Mouse (Mus musculus) intestine, embryonic 15.5 days (tissue): ENCODE measurements at regions not wholly inside any gene's neighbourhood (a gene's known extent, or its start where the extent isn't known, plus 50 kb on each side); places are given as distances from the start of the nearest gene placed in this dataset.

Experiments
- ATAC-seq: fragments of 200-750 bp; cut with Nextera tagmentation; 2 replicates; pipeline ENCODE4 v1.8.0; 2017; ENCODE audit warnings: moderate TSS enrichment, moderate library complexity
- H3K27ac ChIP-seq: fragments of 300-500 bp; sonication (generic); 2 replicates; pipeline ENCODE4 v1.5.1; 2015; ENCODE audit warnings: mild to moderate bottlenecking, inconsistent platforms
- H3K27me3 ChIP-seq: fragments of 300-500 bp; sonication (generic); replicated peaks from 2 replicates; pipeline ENCODE4 v1.6.1; 2015; ENCODE audit warnings: inconsistent platforms
- H3K36me3 ChIP-seq: fragments of 300-500 bp; sonication (generic); 2 replicates; pipeline ENCODE4 v1.6.1; 2015; ENCODE audit warnings: inconsistent platforms
- H3K4me1 ChIP-seq: fragments of 300-500 bp; sonication (generic); replicated peaks from 2 replicates; pipeline ENCODE4 v1.6.1; 2015; ENCODE audit warnings: inconsistent platforms
- H3K4me2 ChIP-seq: fragments of 300-500 bp; sonication (generic); replicated peaks from 2 replicates; pipeline ENCODE4 v1.6.1; 2015; ENCODE audit warnings: mild to moderate bottlenecking, inconsistent platforms
- H3K4me3 ChIP-seq: fragments of 300-500 bp; sonication (generic); replicated peaks from 2 replicates; pipeline ENCODE4 v1.5.1; 2015; ENCODE audit warnings: inconsistent platforms
- H3K9ac ChIP-seq: fragments of 300-500 bp; sonication (generic); 2 replicates; pipeline ENCODE4 v1.6.1; 2015; ENCODE audit warnings: inconsistent platforms
- H3K9me3 ChIP-seq: fragments of 300-500 bp; sonication (generic); 2 replicates; pipeline ENCODE4 v1.6.1; 2016; ENCODE audit warnings: inconsistent platforms
- WGBS: fragments of 180-500 bp; shearing (Covaris S2); methylation state at CpG from one replicate; pipeline ENCODE4 v1.1.7; 2015; 5-methylcytosine and 5-hydroxymethylcytosine counted together

DNA sequence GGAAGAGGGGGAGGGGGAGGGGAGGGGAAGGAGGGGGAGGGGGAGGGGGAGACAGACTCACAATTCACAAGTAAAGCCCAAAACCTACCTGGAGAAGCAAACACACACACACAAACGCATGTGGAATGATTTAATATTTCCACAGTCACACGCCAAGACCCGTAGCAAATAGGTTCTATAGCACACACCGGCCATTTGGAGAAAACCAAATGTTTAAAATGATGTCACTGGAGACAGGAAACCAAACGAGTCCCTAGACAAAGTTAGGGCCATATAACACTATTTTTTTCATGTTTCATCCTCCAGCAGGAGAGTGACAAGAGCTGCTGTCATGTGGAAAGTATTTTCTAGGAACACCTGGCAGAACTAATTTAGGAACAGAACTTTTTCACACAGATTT, 175.9 kb upstream of the Lrig1 start:
- no peaks in the 10 kb centered on the region for H3K9me3 ChIP-seq
- no peak for ATAC-seq
- WGBS, result 69% methylated on average over 5 of the region's 5 CpGs

DNA sequence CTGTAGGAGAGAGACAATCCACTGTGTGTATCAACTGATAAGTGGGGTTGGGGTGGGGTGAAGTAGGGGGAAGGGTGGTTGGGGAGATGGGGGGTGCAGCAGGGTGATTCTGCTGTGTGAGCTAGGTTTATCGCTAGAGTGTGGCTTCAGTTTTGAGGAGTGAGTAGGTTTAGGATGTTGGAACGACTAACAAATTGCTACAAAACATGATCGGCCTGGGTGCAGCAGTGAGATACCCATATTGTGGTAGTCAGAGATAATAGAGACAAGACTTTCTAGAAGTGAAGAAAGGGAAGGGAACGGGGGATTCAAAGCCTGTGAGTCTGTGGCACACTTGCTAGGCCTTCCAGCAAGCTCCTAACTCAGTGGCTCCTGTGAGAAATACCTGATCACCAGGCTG, 175.1 kb upstream of the Lrig1 start:
- H3K27me3 ChIP-seq, result no peaks in the 10 kb centered on the region
- no peak overlapping the region for H3K27ac ChIP-seq
- H3K9ac ChIP-seq, result no peak overlapping the region
- WGBS, result 94% methylated on average over 4 of the region's 4 CpGs
- H3K4me3 ChIP-seq, result no peak overlapping the region
- ATAC-seq, result no peak
- no peaks in the 10 kb centered on the region for H3K4me1 ChIP-seq
- no peak overlapping the region for H3K4me2 ChIP-seq
- no peaks in the 10 kb centered on the region for H3K36me3 ChIP-seq
- no peaks in the 10 kb centered on the region for H3K9me3 ChIP-seq

More for the DNA sequence above, 175.9 kb upstream of the Lrig1 start:
- Histone ChIP-seq H3K27me3 (no peaks in the 10 kb centered on the region), H3K4me2 (no peak overlapping the region), H3K36me3 (no peaks in the 10 kb centered on the region), H3K27ac (no peak overlapping the region), H3K4me3 (no peak overlapping the region), H3K4me1 (no peaks in the 10 kb centered on the region), H3K9ac (no peak overlapping the region)

- H3K4me3 ChIP-seq, result no peak overlapping the region
- no peaks in the 10 kb centered on the region for H3K27me3 ChIP-seq
- H3K36me3 ChIP-seq, result no peaks in the 10 kb centered on the region
- no peaks in the 10 kb centered on the region for H3K4me1 ChIP-seq
- H3K4me2 ChIP-seq, result no peak overlapping the region
- no peaks in the 10 kb centered on the region for H3K9me3 ChIP-seq
- WGBS, result 55% methylated on average over 1 of the region's 1 CpGs
- ATAC-seq, result no peak
- H3K27ac ChIP-seq, result no peak overlapping the region
- H3K9ac ChIP-seq, result no peak overlapping the region
Measured at GRCm38 (mm10) chr6:94874415-94874814, 174.5 kb upstream of the Lrig1 start.

- H3K4me2 ChIP-seq, result no peak overlapping the region
- H3K27me3 ChIP-seq, result no peaks in the 10 kb centered on the region
- H3K4me1 ChIP-seq, result no peaks in the 10 kb centered on the region
- no peaks in the 10 kb centered on the region for H3K36me3 ChIP-seq
- H3K9ac ChIP-seq, result no peak overlapping the region
- no peak overlapping the region for H3K27ac ChIP-seq
- ATAC-seq, result no peak
- no peak overlapping the region for H3K4me3 ChIP-seq
- 59% methylated on average over 3 of the region's 3 CpGs for WGBS
- no peaks in the 10 kb centered on the region for H3K9me3 ChIP-seq
Measured at GRCm38 (mm10) chr6:94867952-94868351, 168.0 kb upstream of the Lrig1 start.

GRCm38 (mm10) chr6:94865498-94865897, 165.5 kb upstream of the Lrig1 start:
- no peaks in the 10 kb centered on the region for H3K36me3 ChIP-seq
- no peak overlapping the region for H3K27ac ChIP-seq
- no peaks in the 10 kb centered on the region for H3K4me1 ChIP-seq
- H3K4me2 ChIP-seq, result no peak overlapping the region
- H3K9me3 ChIP-seq, result no peaks in the 10 kb centered on the region
- ATAC-seq, result no peak
- H3K27me3 ChIP-seq, result no peaks in the 10 kb centered on the region
- H3K4me3 ChIP-seq, result no peak overlapping the region
- no peak overlapping the region for H3K9ac ChIP-seq
- 80% methylated on average over 2 of the region's 2 CpGs for WGBS

DNA sequence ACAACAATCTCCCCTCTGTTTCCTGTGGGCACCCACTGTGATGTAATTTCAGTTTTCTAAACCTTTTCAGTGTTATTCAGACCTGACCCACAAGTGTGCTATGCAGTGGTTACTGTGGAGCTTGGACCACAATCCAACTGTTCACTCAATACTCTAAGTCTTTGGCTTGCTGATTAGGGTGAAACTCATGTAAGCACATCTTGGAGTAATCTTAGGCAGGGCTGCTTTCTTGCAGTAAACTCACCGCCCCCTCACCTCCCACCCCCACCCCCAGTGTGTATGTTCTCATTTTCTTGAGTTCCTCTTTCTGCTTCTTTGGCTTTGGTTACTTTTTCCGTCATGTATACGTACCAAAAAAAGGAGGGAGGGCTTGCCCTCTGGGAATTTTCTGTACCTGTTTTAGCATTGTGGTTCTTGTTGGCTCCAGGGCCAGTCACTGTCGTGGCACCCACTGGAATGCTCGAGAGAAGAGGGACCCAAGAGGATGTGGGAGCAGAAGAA, 158.2 kb upstream of the Lrig1 start:
- Histone ChIP-seq H3K27me3 (no peaks in the 10 kb centered on the region), H3K4me3 (no peak overlapping the region), H3K27ac (no peak overlapping the region), H3K4me1 (no peaks in the 10 kb centered on the region), H3K9me3 (no peaks in the 10 kb centered on the region), H3K9ac (no peak overlapping the region), H3K4me2 (no peak overlapping the region), H3K36me3 (no peaks in the 10 kb centered on the region)
- ATAC-seq, result no peak
- 79% methylated on average over 5 of the region's 5 CpGs for WGBS

- Histone ChIP-seq H3K4me3 (no peak overlapping the region), H3K9ac (no peak overlapping the region), H3K4me1 (no peaks in the 10 kb centered on the region), H3K27me3 (no peaks in the 10 kb centered on the region), H3K36me3 (no peaks in the 10 kb centered on the region), H3K4me2 (no peak overlapping the region), H3K9me3 (no peaks in the 10 kb centered on the region), H3K27ac (no peak overlapping the region)
- ATAC-seq, result no peak
- 74% methylated on average over 4 of the region's 5 CpGs for WGBS
Measured at GRCm38 (mm10) chr6:94850121-94850520, 150.2 kb upstream of the Lrig1 start.

DNA sequence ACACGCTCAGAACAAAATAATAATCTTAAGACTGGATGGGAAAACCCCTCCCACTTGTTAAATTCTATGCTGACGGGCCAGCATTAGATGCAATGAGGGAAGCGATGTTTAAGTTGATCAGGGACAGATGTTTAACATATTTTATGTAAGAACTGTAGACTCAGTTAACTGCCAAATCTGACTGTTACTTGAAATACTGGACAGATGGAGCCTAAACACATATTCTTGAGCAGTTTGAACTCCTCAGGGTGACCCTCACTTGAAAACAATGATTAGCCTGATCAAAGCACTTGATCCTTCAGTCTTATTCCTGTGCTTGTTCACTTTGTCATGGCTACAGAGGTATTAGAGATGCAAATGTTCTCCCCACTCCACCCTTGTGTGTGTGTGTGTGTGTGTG, 149.6 kb upstream of the Lrig1 start:
- Histone ChIP-seq H3K36me3 (no peaks in the 10 kb centered on the region), H3K4me1 (no peaks in the 10 kb centered on the region), H3K9me3 (no peaks in the 10 kb centered on the region), H3K27me3 (no peaks in the 10 kb centered on the region), H3K27ac (no peak overlapping the region), H3K4me2 (no peak overlapping the region), H3K4me3 (no peak overlapping the region), H3K9ac (no peak overlapping the region)
- no peak; the same call in 1 of the 2 replicates for ATAC-seq
- WGBS, result 59% methylated on average over 3 of the region's 3 CpGs

- H3K9me3 ChIP-seq, result no peaks in the 10 kb centered on the region
- WGBS, result 79% methylated on average over 1 of the region's 1 CpGs
Measured at GRCm38 (mm10) chr6:94848437-94848836, 148.5 kb upstream of the Lrig1 start.

GRCm38 (mm10) chr6:94845821-94846220, 145.9 kb upstream of the Lrig1 start:
- H3K9me3 ChIP-seq, result no peaks in the 10 kb centered on the region
- H3K27ac ChIP-seq, result no peak overlapping the region
- no peak overlapping the region for H3K4me3 ChIP-seq
- no peak overlapping the region for H3K4me2 ChIP-seq
- H3K27me3 ChIP-seq, result no peaks in the 10 kb centered on the region
- 73% methylated on average over 6 of the region's 6 CpGs for WGBS
- ATAC-seq, result no peak
- no peaks in the 10 kb centered on the region for H3K36me3 ChIP-seq
- no peak overlapping the region for H3K9ac ChIP-seq
- H3K4me1 ChIP-seq, result no peaks in the 10 kb centered on the region

More at GRCm38 (mm10) chr6:94848437-94848836, 148.5 kb upstream of the Lrig1 start:
- H3K4me3 ChIP-seq, result no peak overlapping the region
- H3K9ac ChIP-seq, result no peak overlapping the region
- no peak overlapping the region for H3K4me2 ChIP-seq
- H3K4me1 ChIP-seq, result no peaks in the 10 kb centered on the region
- no peak for ATAC-seq
- H3K36me3 ChIP-seq, result no peaks in the 10 kb centered on the region
- H3K27ac ChIP-seq, result no peak overlapping the region
- H3K27me3 ChIP-seq, result no peaks in the 10 kb centered on the region

- no peak for ATAC-seq
- H3K9me3 ChIP-seq, result no peaks in the 10 kb centered on the region
- H3K9ac ChIP-seq, result no peak overlapping the region
- H3K27ac ChIP-seq, result no peak overlapping the region
- no peaks in the 10 kb centered on the region for H3K36me3 ChIP-seq
- H3K4me3 ChIP-seq, result no peak overlapping the region
- no peaks in the 10 kb centered on the region for H3K27me3 ChIP-seq
- H3K4me1 ChIP-seq, result no peaks in the 10 kb centered on the region
- H3K4me2 ChIP-seq, result no peak overlapping the region
- WGBS, result 81% methylated on average over 9 of the region's 9 CpGs
Measured at GRCm38 (mm10) chr6:94842856-94843255, 142.9 kb upstream of the Lrig1 start.

DNA sequence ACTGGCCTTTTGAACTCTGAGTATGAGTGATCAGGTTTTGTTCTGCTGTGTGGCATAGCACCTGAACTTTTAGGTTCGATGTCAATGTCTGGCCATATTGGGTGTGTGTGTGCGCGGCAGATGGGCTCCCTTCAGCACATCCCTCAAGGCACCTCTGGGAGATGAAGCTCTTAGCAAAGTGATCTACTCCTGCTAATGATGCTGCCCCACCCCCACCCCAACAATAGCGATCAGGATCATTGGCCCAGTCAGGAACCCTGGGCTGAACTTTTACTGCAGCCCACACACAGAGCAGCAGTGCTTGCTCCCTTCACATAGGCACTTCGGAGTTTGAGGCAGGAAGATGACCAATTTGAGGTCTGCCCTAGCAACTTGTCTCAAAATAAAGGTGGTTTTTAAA, 141.9 kb upstream of the Lrig1 start:
- Histone ChIP-seq H3K27ac (no peak overlapping the region), H3K9me3 (no peaks in the 10 kb centered on the region), H3K9ac (no peak overlapping the region), H3K36me3 (no peaks in the 10 kb centered on the region), H3K4me3 (no peak overlapping the region), H3K4me1 (no peaks in the 10 kb centered on the region), H3K4me2 (no peak overlapping the region), H3K27me3 (no peaks in the 10 kb centered on the region)
- WGBS, result 57% methylated on average over 5 of the region's 5 CpGs
- ATAC-seq, result no peak

DNA sequence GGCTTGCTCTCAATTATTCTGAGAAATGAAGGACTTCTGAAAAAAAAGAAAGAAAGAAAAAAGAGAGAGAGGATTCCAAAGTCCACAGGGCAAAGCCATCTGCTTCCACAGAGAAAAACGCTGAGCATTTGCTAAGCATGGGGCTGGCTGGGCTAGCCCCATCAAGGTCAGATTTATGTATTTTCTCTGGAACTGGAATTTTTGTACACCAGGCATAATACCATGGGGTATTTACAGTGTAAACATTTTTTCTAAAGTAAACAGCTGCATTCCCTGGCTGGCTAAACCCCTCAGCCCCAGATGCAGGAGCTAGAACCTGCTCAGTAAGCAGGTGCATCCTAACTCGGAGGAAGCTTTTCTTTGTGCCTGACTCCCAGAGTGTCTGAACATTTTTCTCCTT, 135.8 kb upstream of the Lrig1 start:
- Histone ChIP-seq H3K27me3 (no peaks in the 10 kb centered on the region), H3K9me3 (no peaks in the 10 kb centered on the region), H3K27ac (no peak overlapping the region; the same call in 1 of the 2 replicates), H3K9ac (no peak overlapping the region), H3K36me3 (no peaks in the 10 kb centered on the region), H3K4me3 (no peak overlapping the region), H3K4me1 (no peaks in the 10 kb centered on the region), H3K4me2 (no peak overlapping the region)
- WGBS, result 30% methylated on average over 2 of the region's 2 CpGs
- ATAC-seq, result peak; percentile 82
